Mouse (Mus musculus) gastrocnemius, adult 18-20 months (tissue): ENCODE measurements around the gene Galnt18. TPM values are rescaled to one million over a fixed set of nuclear protein-coding genes. Genes with fewer than 3 reads are reported as not detected.
A peak's percentile ranks its signal among the peaks of the same experiment; 100 is the strongest.

Experiments
- DNase-seq: peaks from one replicate; pipeline ENCODE4 v3.0.0; 2021; ENCODE audit warnings: low spot score
- microRNA-seq: library from miRNA; unstranded; fragments of <30 nt; microRNA quantifications from one replicate; pipeline ENCODE4 v1.2.0, GENCODE M21; 2021
- total RNA-seq, 2 experiments: library from RNA; stranded (reverse); gene quantifications; 2 replicates each; pipeline ENCODE4 v1.2.3; 2021

The Galnt18 gene
- total RNA-seq, 2 experiments from 2014 or later: 2.6 to 3.2 TPM

DNA sequence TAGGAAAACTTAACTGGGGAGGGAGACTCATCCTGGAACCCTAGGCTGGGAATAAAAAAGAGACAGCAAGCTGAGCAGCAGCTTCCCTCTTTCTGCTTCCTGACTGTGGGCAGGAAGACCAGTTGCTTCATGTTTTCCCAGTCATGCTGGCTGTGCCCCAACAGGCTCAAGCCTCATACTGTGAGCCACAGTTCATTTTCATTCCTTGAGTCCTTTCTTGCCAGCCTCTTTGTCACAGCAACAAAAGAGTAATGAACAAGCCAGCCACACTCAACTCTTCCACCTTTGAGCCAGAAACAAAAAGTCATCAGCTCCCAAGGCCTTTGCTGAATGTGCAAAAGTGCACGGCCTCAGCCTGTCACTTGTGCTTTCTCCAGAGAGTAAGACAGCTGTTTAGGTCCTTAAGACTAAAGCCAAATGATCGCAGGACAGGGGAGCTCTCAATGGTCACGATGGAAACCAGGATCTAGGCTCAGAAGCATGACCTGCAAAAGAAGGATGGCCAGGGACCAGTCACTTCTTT lies 292.9 kb downstream of the Galnt18 start:
- peak; percentile 7 for DNase-seq

DNA sequence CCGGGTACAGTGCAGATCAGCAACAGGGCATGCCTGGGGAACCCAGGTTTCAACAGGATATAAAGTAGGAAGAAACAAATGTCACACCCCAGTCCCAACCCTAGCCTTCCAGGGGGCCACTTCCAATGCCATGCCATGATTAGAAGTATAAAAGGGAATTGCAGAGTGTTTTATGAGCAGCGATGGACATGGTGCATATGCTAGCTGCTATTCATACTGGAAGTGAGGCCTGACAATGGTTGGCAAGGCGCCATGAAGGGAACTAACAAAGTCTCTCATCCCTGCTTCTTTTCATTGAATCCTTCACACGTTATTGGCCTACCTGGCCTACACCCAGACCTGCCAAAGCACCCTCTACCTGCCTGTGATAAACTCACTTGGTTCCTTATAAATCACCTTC lies 295.9 kb downstream of the Galnt18 start:
- no peak for DNase-seq

DNA sequence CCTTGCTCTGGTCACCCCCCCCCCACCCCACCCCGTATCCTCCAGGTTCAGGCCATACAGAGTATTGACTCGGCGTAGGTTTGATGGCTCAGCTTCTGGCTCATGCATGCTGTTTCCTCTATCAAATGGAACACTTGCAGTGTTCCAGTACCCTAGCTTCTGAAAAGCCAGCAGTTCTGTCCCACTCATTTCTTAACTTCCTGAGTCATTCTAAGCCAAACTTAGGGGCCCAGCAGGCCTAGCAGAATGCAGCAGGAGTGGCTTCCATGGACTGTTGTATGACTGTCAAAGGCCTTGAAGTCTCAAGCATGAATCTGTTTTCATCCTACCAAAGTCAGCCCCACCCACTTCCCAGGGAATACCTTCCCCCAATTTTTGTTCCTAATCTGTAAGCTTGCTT lies 296.5 kb downstream of the Galnt18 start:
- no peak for DNase-seq

DNA sequence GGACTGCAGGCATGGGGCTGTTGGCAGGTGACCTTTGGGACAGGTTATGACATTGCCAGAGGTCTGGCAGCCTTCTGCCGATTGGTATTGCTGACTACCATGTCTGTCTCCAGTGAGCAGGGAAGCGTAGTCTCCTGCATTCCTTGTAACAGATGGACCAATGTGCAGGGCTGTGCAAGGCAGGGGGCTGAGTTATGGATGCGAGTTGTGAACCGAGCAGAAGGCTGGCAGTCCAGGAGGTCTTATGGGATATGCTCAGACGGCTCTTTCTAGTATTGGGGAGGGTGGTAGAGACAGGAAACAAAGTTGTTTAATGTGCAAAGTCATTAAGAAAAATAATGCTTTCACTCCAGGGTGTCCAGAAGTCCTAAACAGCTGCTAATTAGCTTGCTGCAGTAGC lies 312.1 kb downstream of the Galnt18 start:
- no peak for DNase-seq

DNA sequence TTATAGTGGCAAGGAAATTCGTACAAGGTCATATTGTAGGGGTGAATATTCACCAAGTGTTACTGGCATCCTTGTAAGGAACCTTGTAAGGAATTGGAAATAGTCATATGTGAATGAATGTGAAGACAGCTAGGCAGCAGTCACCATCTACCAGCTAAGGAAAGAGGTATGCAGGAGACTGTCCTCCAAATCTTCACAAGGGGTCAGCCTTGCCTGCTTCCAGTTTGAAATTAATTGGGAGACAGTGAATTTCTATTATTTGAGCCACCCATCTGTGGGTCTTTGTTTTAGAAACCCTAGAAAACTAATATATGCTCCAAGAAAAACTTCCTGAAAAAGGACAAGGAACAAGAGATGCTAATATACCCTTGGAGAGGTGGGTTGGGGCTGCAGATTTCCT lies 313.1 kb downstream of the Galnt18 start:
- no peak for DNase-seq

DNA sequence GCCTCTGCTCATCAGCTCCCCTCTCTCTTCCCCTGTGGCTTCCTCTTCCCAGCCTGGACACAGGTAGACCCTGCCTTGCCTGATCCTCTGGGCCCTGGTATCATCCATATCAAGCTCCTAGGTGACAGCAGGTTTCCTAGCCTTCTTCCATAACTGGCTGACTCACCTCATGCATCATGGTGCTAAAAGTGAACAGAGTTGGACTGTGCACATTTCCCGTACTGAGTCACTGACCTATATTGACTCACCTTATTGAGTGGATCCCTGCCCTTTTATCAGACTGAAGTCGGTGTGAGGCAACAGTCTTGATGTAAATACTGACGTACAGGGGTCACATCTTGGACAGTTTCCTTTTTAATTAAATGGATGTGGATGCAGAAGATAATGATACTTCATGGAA lies 313.7 kb downstream of the Galnt18 start:
- no peak for DNase-seq

DNA sequence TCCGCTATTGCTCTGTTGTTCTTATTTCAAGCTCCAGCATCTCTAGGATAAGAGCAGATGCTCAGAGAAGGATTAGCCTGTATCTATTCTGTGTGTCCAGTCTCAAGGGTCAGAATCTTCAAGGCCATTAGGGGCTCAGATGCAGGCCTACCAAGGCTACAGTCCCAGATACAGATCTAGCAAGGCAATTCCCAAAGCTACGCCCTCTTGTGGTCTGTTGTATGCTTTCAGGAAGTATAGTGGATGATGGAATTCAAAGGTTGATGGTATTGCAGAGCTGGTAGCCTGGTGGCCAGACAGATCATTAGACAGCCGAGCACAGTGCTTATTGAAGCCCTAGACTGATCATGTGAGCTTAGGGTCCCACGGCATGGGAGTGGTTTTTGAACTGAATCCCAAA lies 320.1 kb downstream of the Galnt18 start:
- DNase-seq: no peak

DNA sequence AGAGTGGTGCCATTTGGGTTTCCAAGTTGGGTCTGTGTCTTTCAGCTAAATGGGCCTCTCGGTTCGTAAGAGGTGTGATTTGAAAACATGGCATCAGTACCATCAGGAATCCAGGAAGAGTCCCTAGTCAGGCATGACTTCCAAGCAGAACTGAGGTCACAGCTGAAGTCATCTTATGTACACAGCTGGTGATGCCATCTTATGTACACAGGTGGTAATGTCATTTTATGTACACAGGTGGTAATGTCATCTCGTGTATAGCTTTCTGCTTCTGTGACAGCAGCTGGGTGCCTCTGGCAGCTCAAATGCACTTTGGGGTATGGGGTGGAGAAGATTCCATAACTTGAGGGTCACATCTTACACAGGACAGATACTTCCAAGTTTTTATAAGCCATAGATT lies 323.8 kb downstream of the Galnt18 start:
- DNase-seq: no peak

DNA sequence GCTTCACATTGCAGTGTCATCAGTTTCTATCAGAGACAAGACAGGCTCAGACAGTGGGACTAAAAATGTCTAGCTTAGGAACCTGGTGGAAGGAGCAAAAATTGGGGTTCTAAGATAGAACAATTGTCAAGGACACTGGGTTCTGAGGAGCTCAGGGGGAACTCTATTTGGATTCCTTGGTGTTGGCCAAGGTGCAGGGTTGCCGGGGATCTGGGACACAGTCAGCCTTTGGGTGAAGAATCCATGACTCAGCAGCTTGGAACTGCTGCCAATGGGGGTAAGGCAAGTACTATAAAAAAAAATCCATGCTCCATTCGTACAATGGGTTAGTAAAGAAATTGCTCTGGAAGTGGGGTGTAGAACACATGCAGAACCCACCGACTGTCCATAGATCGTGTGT lies 324.2 kb downstream of the Galnt18 start:
- DNase-seq: no peak

DNA sequence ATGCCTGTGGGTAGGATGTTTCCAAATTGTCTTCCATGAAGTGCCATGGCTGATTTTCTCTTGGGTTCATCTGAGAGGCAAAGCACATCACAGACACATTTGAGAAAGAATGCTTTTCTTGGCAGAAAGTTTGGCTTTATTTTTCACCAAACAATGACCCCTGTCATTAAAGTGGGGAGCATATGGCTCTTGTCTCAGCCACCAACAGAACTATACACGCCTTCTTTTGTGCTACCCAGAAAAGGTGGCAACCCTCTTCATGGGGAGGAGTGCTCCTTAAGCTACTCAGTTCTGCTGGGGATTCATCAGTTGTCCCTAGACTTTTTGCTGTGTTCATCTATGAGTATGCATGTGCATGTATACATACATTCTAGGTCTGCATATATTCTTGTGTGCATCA lies 327.8 kb downstream of the Galnt18 start:
- no peak for DNase-seq

DNA sequence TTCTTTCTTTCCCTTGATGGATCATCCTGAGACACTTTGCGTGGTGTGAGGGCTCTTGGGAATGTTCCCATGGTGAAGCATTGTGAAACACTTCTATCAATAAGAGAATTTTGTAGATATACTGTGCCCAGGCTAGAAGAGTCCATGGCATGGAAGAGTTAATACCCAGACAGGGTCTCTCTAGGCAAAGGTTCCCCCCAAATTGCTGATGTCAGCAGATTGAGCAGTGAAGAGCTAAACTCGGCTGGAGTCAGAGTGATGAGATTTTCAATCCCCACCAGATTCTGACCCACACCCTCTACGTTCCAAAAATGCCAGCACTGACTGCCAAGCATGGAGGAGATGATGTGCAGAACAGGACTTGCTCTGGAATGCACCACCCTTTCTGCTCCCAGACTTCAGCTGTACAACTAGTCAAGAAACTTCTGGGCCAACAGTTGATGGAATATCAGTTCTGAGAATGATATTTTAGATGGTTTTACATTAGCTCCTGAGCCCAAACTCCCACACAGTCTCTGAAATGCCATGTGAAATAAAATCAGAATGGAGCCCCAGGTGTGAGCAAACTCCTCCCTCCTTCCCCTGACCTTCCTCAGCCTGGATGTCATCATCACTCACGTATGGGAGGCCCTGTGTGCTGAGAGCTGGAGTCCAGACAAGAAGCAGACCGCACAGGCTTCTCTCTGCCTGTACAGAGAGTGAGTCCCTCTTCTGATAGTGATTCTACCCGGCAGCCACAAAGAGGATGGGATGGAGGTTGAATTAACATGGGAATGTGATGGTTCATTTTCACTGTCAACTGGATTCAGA lies 329.3 kb downstream of the Galnt18 start:
- DNase-seq: no peak

DNA sequence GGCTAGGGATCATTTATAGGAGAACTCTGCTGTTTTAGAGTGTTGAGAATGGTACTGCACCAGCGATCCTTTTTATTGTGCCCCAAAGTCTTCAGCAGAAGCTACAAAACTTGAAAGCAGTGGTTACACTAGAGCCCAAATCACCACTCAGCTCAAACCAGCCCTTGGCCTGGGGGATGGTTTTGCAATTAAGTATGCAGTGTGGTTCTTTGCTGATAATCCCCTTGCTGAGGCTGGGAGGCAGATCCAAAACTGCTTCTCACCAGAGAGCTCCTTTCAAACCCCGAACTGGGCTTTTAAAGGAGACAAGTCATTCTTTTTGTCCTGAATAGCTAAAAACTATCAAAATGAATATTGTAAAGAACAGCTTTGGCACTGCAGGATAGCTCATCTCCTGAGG lies 346.6 kb downstream of the Galnt18 start:
- no peak for DNase-seq

DNA sequence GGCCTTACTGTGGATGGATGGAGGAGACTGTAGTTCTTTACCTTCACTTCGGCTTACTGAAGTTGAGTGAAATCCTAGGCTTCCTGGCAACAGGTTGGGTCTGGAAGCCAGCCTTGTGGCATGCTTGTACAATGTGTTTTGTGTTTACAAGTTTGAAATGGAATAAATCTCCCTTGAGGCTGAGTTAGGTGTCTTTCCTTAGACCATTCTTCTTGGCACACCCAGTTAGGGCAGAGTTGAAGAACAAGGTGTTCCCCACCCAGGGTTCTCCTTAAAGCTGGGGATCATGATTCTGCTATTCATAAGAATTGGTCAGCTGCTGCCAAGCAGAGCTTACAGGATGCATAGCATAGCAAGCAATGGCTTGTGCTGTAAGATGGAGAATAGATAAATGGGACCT lies 352.4 kb downstream of the Galnt18 start:
- DNase-seq: no peak

Small RNAs within 50 kb of the gene (microRNA-seq; reads per million reads assigned to microRNA genes)
- gene Gm25787: not detected

Other genes with a start within 250 kb of the Galnt18 start
- gene Usp47, start 243.5 kb upstream of the Galnt18 start, total RNA-seq: 100 to 1,000 TPM; 225 to 256 TPM